Mouse (Mus musculus) lung, adult 2 months (tissue): Measurements from ENCODE around the gene Pfkfb3.

Experiments
- CTCF ChIP-seq: fragments of 200-500 bp; IDR thresholded peaks from 2 replicates; pipeline ENCODE4 v1.5.1; 2011; ENCODE audit warnings: mild to moderate bottlenecking, low read length, control low read depth; ENCODE audit not compliant: insufficient read depth
- POLR2A ChIP-seq: fragments of 200-500 bp; IDR thresholded peaks from 2 replicates; pipeline ENCODE4 v1.6.1; 2011; ENCODE audit warnings: low read depth, mild to moderate bottlenecking, control low read depth, low read length, borderline replicate concordance; ENCODE audit errors: extremely low read depth

- TF ChIP-seq POLR2A (no peak), CTCF (no peak)
Observed at GRCm38 (mm10) chr2:11555316-11555715, 1.4 kb upstream of the Pfkfb3 start.
